ENCODE assay signal across 16 mouse cellular contexts in the genomic region with DNA sequence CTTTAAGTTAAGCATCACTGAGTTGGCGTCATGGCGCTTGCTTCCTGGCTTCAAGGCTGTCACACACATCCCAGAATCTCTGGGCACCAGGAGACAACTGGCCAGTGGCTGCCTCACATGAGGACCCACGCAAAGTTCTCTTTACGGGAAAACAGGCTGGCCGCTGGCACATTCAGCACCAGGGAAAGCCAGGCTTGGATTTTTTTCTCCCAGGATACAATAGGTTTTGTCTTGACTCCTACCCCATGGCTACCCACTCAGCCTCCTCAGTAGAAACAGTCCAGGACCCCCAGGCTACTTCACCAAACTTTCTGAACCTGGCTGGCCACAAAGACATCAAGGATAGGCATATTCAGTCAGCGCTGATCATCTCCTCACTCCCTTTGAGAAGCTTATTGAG. TPM values are rescaled to one million over a fixed set of nuclear protein-coding genes. Genes with fewer than 3 reads are reported as not detected.
DNase-seq lines count a peak whose midpoint lies in the region; TF ChIP-seq lines count a peak whose summit lies in the region.
"Had no signal": no experiment of that assay in that cellular context is flagged by ENCODE, and none has a peak within 500 bp of the region (broad histone marks: within the 10 kb centered on the region; RNA-seq: fewer than 3 reads in every experiment).

No protein-coding gene starts in this region.

- peaks cover 23 to 24% of the 10 kb centered on the region in 2 experiments for H3K4me1 ChIP-seq in ES-E14 (ENCODE audit: control insufficient read depth in 2 of 2, insufficient read depth in 2 of 2, low read length in 2 of 2, poor library complexity in 1 of 2)

- H3K36me3 ChIP-seq in ES-E14 (ENCODE audit: control insufficient read depth, insufficient read depth, low read length, poor library complexity, severe bottlenecking) = no peaks in the 10 kb centered on the region; the same call in 1 of the 2 replicates
- H3K36me3 ChIP-seq: G1E had no signal

- H3K9ac ChIP-seq in ES-E14 (ENCODE audit: insufficient read depth, low read depth, low read length, poor library complexity, severe bottlenecking) = no peak overlapping the region

- no peak overlapping the region for H3K4me3 ChIP-seq in ES-E14 (ENCODE audit: insufficient read depth in 1 of 2, low read depth in 1 of 2, low read length in 2 of 2, poor library complexity in 1 of 2, severe bottlenecking in 1 of 2)

- no peak overlapping the region for H3K27ac ChIP-seq in ES-E14 (ENCODE audit: insufficient read depth, low read depth, low read length, poor library complexity, severe bottlenecking)

- in situ Hi-C loops in ES-E14 (cut with MboI; ENCODE audit: low sequenced_read_pairs in 2 of 2, unreplicated experiment in 2 of 2) = no loop called here

- H3K9me3 ChIP-seq in ES-E14 (ENCODE audit: control insufficient read depth, insufficient read depth, low read depth, low read length) = no peaks in the 10 kb centered on the region
- H3K9me3 ChIP-seq: G1E had no signal

- DNase-seq in lung, postnatal 10 days = peak; percentile 32
- no peak for DNase-seq in lung, postnatal 36 days
- no peak for DNase-seq in ES-E14 (ENCODE audit: low read depth, low spot score)
- no peak for DNase-seq in embryo, embryonic 11 days
- DNase-seq: adrenal gland, adult 2 months; adrenal gland, adult 8-10 months; adrenal gland, postnatal 10 days; adrenal gland, postnatal 14 days; adrenal gland, postnatal 25 days; adrenal gland, postnatal 36 days; B cell, adult 2 months; cerebellum, adult 11 months; cerebellum, adult 11-12 months; cerebellum, adult 18-20 months; cerebellum, adult 2 months had no signal

TF ChIP-seq in ES-E14, 5 proteins besides CTCF, POLR2A, EP300 and RAD21:
- TF ChIP-seq HCFC1 (IDR thresholded peaks at IDR 0.05; ENCODE audit: borderline replicate concordance, insufficient read depth, low read length) (no peak), ZNF384 (IDR thresholded peaks at IDR 0.05; ENCODE audit: low read depth, low read length) (peak; percentile 92)
TF ChIP-seq in ES-E14: peak in this region for 1.

RNA-seq across cellular contexts. Expression of a gene that starts 19.4 kb away (rescaled TPM):
- total RNA-seq in ES-E14 (2012; rRNA removed) = 11.2 and 12.0 TPM in 2 replicates
- total RNA-seq: G1E had no signal
